Mouse (Mus musculus) myocyte (in vitro differentiated cells): Measurements from ENCODE around the gene Ppfia1. TPM values are rescaled to one million over a fixed set of nuclear protein-coding genes. Genes with fewer than 3 reads are reported as not detected.
A peak's percentile ranks its signal among the peaks of the same experiment; 100 is the strongest.

Experiments
- H3K27me3 ChIP-seq: one replicate; pipeline ENCODE4 v1.6.1; 2011; ENCODE audit not compliant: control insufficient read depth, insufficient read depth, insufficient read length
- H3K36me3 ChIP-seq: one replicate; pipeline ENCODE4 v1.6.1; 2011; ENCODE audit not compliant: control insufficient read depth, insufficient read depth
- H3K4me2 ChIP-seq: one replicate; pipeline ENCODE4 v1.6.1; 2011; ENCODE audit warnings: low read depth, control low read depth
- H3K4me3 ChIP-seq: one replicate; pipeline ENCODE4 v1.5.1; 2011; ENCODE audit warnings: mild to moderate bottlenecking, control low read depth, moderate library complexity
- H3K79me2 ChIP-seq: one replicate; pipeline ENCODE4 v1.6.1; 2011; ENCODE audit not compliant: control insufficient read depth, insufficient read depth
- H3ac ChIP-seq: one replicate; pipeline ENCODE4 v1.6.1; 2011; ENCODE audit not compliant: control insufficient read depth, insufficient read length
- CEBPB ChIP-seq: IDR thresholded peaks from 2 replicates; pipeline ENCODE4 v1.6.1; 2011; ENCODE audit warnings: mild to moderate bottlenecking, moderate library complexity; ENCODE audit not compliant: poor library complexity, insufficient read depth, severe bottlenecking
- E2F4 ChIP-seq: IDR thresholded peaks from one replicate; pipeline ENCODE4 v1.6.1; 2011; ENCODE audit warnings: mild to moderate bottlenecking, control low read depth, moderate library complexity; ENCODE audit not compliant: insufficient read depth
- MAX ChIP-seq: IDR thresholded peaks from one replicate; pipeline ENCODE4 v1.6.1; 2011; ENCODE audit warnings: low read depth, mild to moderate bottlenecking, control low read depth
- MYOD1 ChIP-seq, 3 experiments: IDR thresholded peaks; one replicate each; pipeline ENCODE4 v1.6.1; 2011; ENCODE audit warnings: control low read depth in 2 of 3, low read depth in 2 of 3, mild to moderate bottlenecking in 2 of 3, moderate library complexity in 1 of 3; ENCODE audit not compliant: insufficient read length in 2 of 3, control insufficient read depth in 1 of 3
- MYOG ChIP-seq, 3 experiments: IDR thresholded peaks; one replicate each; pipeline ENCODE4 v1.6.1; 2011; ENCODE audit warnings: control low read depth in 2 of 3, low read depth in 2 of 3, mild to moderate bottlenecking in 2 of 3; ENCODE audit not compliant: insufficient read length in 2 of 3, control insufficient read depth in 1 of 3, insufficient read depth in 1 of 3
- POLR2A ChIP-seq: IDR thresholded peaks from one replicate; pipeline ENCODE4 v1.6.1; 2011; ENCODE audit warnings: low read depth, mild to moderate bottlenecking, control low read depth, moderate library complexity; ENCODE audit not compliant: insufficient read length
- POLR2AphosphoS2 ChIP-seq: IDR thresholded peaks from one replicate; pipeline ENCODE4 v1.6.1; 2011; ENCODE audit warnings: low read depth, control low read depth; ENCODE audit not compliant: insufficient read length
- REST ChIP-seq: IDR thresholded peaks from one replicate; pipeline ENCODE4 v1.6.1; 2011; ENCODE audit warnings: mild to moderate bottlenecking, control low read depth, moderate library complexity; ENCODE audit not compliant: insufficient read depth, insufficient read length
- SRF ChIP-seq: IDR thresholded peaks from one replicate; pipeline ENCODE4 v1.6.1; 2011; ENCODE audit warnings: low read depth; ENCODE audit not compliant: control insufficient read depth, insufficient read length
- TCF12 ChIP-seq: IDR thresholded peaks from one replicate; pipeline ENCODE4 v1.6.1; 2011; ENCODE audit warnings: mild to moderate bottlenecking, control low read depth; ENCODE audit not compliant: poor library complexity, insufficient read depth, severe bottlenecking
- TCF3 ChIP-seq: IDR thresholded peaks from one replicate; pipeline ENCODE4 v1.6.1; 2011; ENCODE audit warnings: low read depth, control low read depth; ENCODE audit not compliant: insufficient read length
- USF1 ChIP-seq: IDR thresholded peaks from one replicate; pipeline ENCODE4 v1.6.1; 2011; ENCODE audit warnings: low read depth, mild to moderate bottlenecking, control low read depth, moderate library complexity
- polyA plus RNA-seq: library from polyadenylated mRNA; unstranded; fragments of >200 nt; fragmentation: generic; extraction: Trizol; gene quantifications from one replicate; pipeline ENCODE4 v1.2.1, GENCODE M21; 2012; ENCODE audit warnings: missing spikeins

The Ppfia1 gene
- polyA plus RNA-seq, 1 experiment: 17.8 TPM

GRCm38 (mm10) chr7:144585648-144586047, 32.1 kb upstream of the Ppfia1 start:
- Histone ChIP-seq H3K36me3 (no peaks in the 10 kb centered on the region), H3K27me3 (no peaks in the 10 kb centered on the region)
- TF ChIP-seq E2F4: no peak
- no peak for TF ChIP-seq POLR2A
- no peak for TF ChIP-seq TCF12
- TF ChIP-seq MYOD1 (IDR thresholded peaks at IDR 0.05; ENCODE audit: control insufficient read depth in 1 of 3, insufficient read length in 2 of 3, low read depth in 2 of 3): no peak
- no peak for TF ChIP-seq SRF
- TF ChIP-seq MAX: no peak
- TF ChIP-seq USF1: no peak
- no peak for TF ChIP-seq TCF3
- TF ChIP-seq CEBPB: no peak
- no peak for TF ChIP-seq MYOG (IDR thresholded peaks at IDR 0.05; ENCODE audit: control insufficient read depth in 1 of 3, insufficient read depth in 1 of 3, insufficient read length in 2 of 3, low read depth in 2 of 3)
- no peak for TF ChIP-seq REST
- TF ChIP-seq POLR2AphosphoS2: no peak

GRCm38 (mm10) chr7:144583619-144584018, 30.1 kb upstream of the Ppfia1 start:
- Histone ChIP-seq H3ac (no peak overlapping the region), H3K4me2 (peak overlapping the region; percentile 71), H3K27me3 (no peaks in the 10 kb centered on the region), H3K36me3 (no peaks in the 10 kb centered on the region), H3K79me2 (peaks cover 9% of the 10 kb centered on the region), H3K4me3 (no peak overlapping the region)
- TF ChIP-seq USF1 (no peak), E2F4 (no peak), CEBPB (no peak), POLR2AphosphoS2 (no peak), REST (no peak), TCF12 (no peak), TCF3 (no peak), MYOD1 (IDR thresholded peaks at IDR 0.05; ENCODE audit: control insufficient read depth in 1 of 3, insufficient read length in 2 of 3, low read depth in 2 of 3) (no peak), MYOG (IDR thresholded peaks at IDR 0.05; ENCODE audit: control insufficient read depth in 1 of 3, insufficient read depth in 1 of 3, insufficient read length in 2 of 3, low read depth in 2 of 3) (no peak), POLR2A (no peak), MAX (no peak), SRF (no peak)

More at GRCm38 (mm10) chr7:144585648-144586047, 32.1 kb upstream of the Ppfia1 start:
- Histone ChIP-seq H3K4me2 (no peak overlapping the region), H3ac (no peak overlapping the region), H3K4me3 (no peak overlapping the region), H3K79me2 (peaks cover 8% of the 10 kb centered on the region)

- peak within 1 kb of the TSS; percentile 60 for H3K4me3 ChIP-seq
- peak within 1 kb of the TSS; percentile 72 for H3ac ChIP-seq
- peak; percentile 72 for TF ChIP-seq POLR2AphosphoS2
- peak in 1 of 3 experiments; percentile 59 for TF ChIP-seq MYOG (IDR thresholded peaks at IDR 0.05; ENCODE audit: control insufficient read depth in 1 of 3, insufficient read depth in 1 of 3, insufficient read length in 2 of 3, low read depth in 2 of 3)
- TF ChIP-seq TCF12: no peak
- peak; percentile 84 for TF ChIP-seq POLR2A
- peak in 2 of 3 experiments; percentile 54 to 79 for TF ChIP-seq MYOD1 (IDR thresholded peaks at IDR 0.05; ENCODE audit: control insufficient read depth in 1 of 3, insufficient read length in 2 of 3, low read depth in 2 of 3)
- no peak for TF ChIP-seq USF1
- peak; percentile 43 for TF ChIP-seq SRF
- TF ChIP-seq TCF3: no peak
- no peak for TF ChIP-seq CEBPB
- no peak for TF ChIP-seq MAX
- TF ChIP-seq REST: no peak
- TF ChIP-seq E2F4: peak; percentile 72
- no peaks in the 10 kb centered on the region for H3K36me3 ChIP-seq
- H3K79me2 ChIP-seq: peaks cover 9% of the 10 kb centered on the region
- no peaks in the 10 kb centered on the region for H3K27me3 ChIP-seq
- H3K4me2 ChIP-seq: peak within 1 kb of the TSS; percentile 71
Measured at GRCm38 (mm10) chr7:144582284-144582980, 28.9 kb upstream of the Ppfia1 start, which contains the start of gene Fadd. Fadd (minus strand) TSS chr7:144582463.

GRCm38 (mm10) chr7:144581559-144582283, 28.2 kb upstream of the Ppfia1 start:
- TF ChIP-seq MYOD1 (IDR thresholded peaks at IDR 0.05; ENCODE audit: control insufficient read depth in 1 of 3, insufficient read length in 2 of 3, low read depth in 2 of 3) (peak in 2 of 3 experiments; percentile 42 to 82), USF1 (peak; percentile 95), MAX (no peak), MYOG (IDR thresholded peaks at IDR 0.05; ENCODE audit: control insufficient read depth in 1 of 3, insufficient read depth in 1 of 3, insufficient read length in 2 of 3, low read depth in 2 of 3) (peak in 1 of 3 experiments; percentile 61), POLR2A (no peak), SRF (peak; percentile 59), POLR2AphosphoS2 (peak; percentile 16)
- H3K27me3 ChIP-seq: no peaks in the 10 kb centered on the region
- H3ac ChIP-seq: peak overlapping the region; percentile 72
- H3K4me3 ChIP-seq: peak overlapping the region; percentile 60
- H3K36me3 ChIP-seq: no peaks in the 10 kb centered on the region
- peaks cover 9% of the 10 kb centered on the region for H3K79me2 ChIP-seq
- H3K4me2 ChIP-seq: peak overlapping the region; percentile 71
